Mouse (Mus musculus) liver, postnatal 0 days (tissue): Measurements from ENCODE around the gene Tsr1. TPM values are rescaled to one million over a fixed set of nuclear protein-coding genes. Genes with fewer than 3 reads are reported as not detected.

ENCODE experiments used
- ATAC-seq: fragments of 200-750 bp; cut with Nextera tagmentation; 2 replicates; pipeline ENCODE4 v1.8.0; 2017; ENCODE audit warnings: mild to moderate bottlenecking, moderate library complexity
- DNase-seq: peaks from one replicate; pipeline ENCODE4 v3.0.0-alpha.2; 2016
- H3K27ac ChIP-seq: fragments of 300-500 bp; sonication (generic); 2 replicates; pipeline ENCODE4 v1.5.1; 2014; ENCODE audit warnings: antibody characterized with exemption, moderate library complexity, mild to moderate bottlenecking, low read depth
- H3K27me3 ChIP-seq: fragments of 300-500 bp; sonication (generic); 2 replicates; pipeline ENCODE4 v1.6.1; 2014; ENCODE audit warnings: low read length, control low read depth, mixed read lengths; ENCODE audit not compliant: insufficient read depth
- H3K36me3 ChIP-seq: fragments of 300-500 bp; sonication (generic); replicated peaks from 2 replicates; pipeline ENCODE4 v1.6.1; 2014; ENCODE audit warnings: mild to moderate bottlenecking, control low read depth, low read length, moderate library complexity, mixed read lengths; ENCODE audit not compliant: insufficient read depth
- H3K4me1 ChIP-seq: fragments of 300-500 bp; sonication (generic); 2 replicates; pipeline ENCODE4 v1.6.1; 2014; ENCODE audit warnings: antibody characterized with exemption, mild to moderate bottlenecking, control low read depth; ENCODE audit not compliant: insufficient read depth
- H3K4me2 ChIP-seq: fragments of 300-500 bp; sonication (generic); 2 replicates; pipeline ENCODE4 v1.6.1; 2014; ENCODE audit warnings: low read depth, mild to moderate bottlenecking, low read length, moderate library complexity, mixed read lengths
- H3K4me3 ChIP-seq: fragments of 300-500 bp; sonication (generic); 2 replicates; pipeline ENCODE4 v1.5.1; 2014; ENCODE audit warnings: low read depth, low read length
- H3K9ac ChIP-seq: fragments of 300-500 bp; sonication (generic); replicated peaks from 2 replicates; pipeline ENCODE4 v1.6.1; 2014; ENCODE audit warnings: mild to moderate bottlenecking, moderate library complexity
- H3K9me3 ChIP-seq: fragments of 300-500 bp; sonication (generic); 2 replicates; pipeline ENCODE4 v1.6.1; 2016; ENCODE audit warnings: mild to moderate bottlenecking, control low read depth, low read length, mixed read lengths
- CTCF ChIP-seq: sonication (generic); IDR thresholded peaks from 2 replicates; pipeline ENCODE4 v1.5.1; 2016; ENCODE audit warnings: antibody characterized with exemption, low read depth
- EP300 ChIP-seq: IDR thresholded peaks from 2 replicates; pipeline ENCODE4 v1.6.1; 2016; ENCODE audit warnings: antibody characterized with exemption, low read depth, mild to moderate bottlenecking
- WGBS: fragments of 180-500 bp; shearing (Covaris S2); extraction: QIAGEN DNeasy Blood & Tissue Kit; methylation state at CpG from one replicate; pipeline ENCODE4 v1.1.7; 2014; ENCODE audit not compliant: insufficient replicate concordance; 5-methylcytosine and 5-hydroxymethylcytosine counted together
- polyA plus RNA-seq: library from polyadenylated mRNA; unstranded; fragments of >200 nt; fragmentation: Nextera tagmentation; extraction: Ambion mirVana; gene quantifications from 2 replicates; pipeline ENCODE4 v1.2.1, GENCODE M21; 2015

Tsr1 gene
- 13.4 and 14.7 TPM in 2 replicates for polyA plus RNA-seq

DNA sequence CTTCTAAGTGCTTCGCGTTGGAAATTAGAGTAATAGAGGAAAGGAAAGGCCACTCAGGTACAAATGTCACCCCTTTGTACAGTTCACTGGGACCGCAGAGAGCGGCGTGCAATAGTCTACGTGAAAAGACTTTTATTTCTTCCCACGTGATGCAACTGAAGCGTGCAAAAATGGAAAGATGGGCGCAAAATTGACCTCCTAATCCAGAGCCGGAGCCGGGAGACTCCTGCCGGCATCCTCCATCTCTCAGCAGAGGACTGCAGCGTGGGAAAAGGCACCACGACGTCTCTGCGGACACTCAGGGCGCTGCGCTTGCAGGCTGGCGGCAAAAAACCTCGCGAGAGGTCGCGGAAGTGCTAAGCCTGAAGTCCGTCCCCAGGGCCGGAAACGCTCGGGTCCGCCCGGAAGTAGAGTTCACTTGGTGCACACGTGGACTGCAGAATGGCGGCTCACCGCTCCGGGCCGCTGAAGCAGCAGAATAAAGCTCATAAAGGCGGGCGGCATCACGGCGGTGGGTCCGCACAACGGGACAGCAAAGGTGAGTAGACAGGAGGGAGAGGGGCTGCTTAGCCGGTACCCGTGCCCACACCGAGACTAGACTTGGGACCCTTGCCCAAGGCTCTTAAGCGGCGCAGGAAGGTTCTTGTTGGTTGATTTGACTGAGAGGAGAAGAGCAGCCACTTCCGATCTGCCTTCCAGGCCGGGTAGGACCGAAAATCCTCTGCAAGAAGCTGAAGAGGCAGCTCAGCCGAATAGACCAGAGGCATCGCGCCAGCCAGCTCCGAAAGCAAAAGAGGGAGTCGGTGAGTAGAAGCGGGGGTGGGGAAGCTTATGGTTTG lies at the start of gene Tsr1:
TSS of gene Tsr1 (plus strand) at position 394 of the 839 bp plus-strand sequence.
- H3K27ac ChIP-seq = peak within 1 kb of the TSS; percentile 77
- under 1% methylated on average over 54 of the region's 54 CpGs for WGBS
- DNase-seq (peak; percentile 91), ATAC-seq (peak; percentile 85)
- H3K27me3 ChIP-seq = no peaks in the 10 kb centered on the region
- peak within 1 kb of the TSS; percentile 89 for H3K9ac ChIP-seq
- TF ChIP-seq EP300 = no peak; the same call in 1 of the 2 replicates
- 0 out of 2 replicates have a peak, but pooled peaks have one; percentile 10 for TF ChIP-seq CTCF
- H3K4me2 ChIP-seq = peak within 1 kb of the TSS; percentile 100
- no peaks in the 10 kb centered on the region for H3K9me3 ChIP-seq
- H3K36me3 ChIP-seq = peaks cover 28% of the 10 kb centered on the region
- peak within 1 kb of the TSS; percentile 97 for H3K4me3 ChIP-seq
- peaks cover 5% of the 10 kb centered on the region; the same call in 1 of the 2 replicates for H3K4me1 ChIP-seq

DNA sequence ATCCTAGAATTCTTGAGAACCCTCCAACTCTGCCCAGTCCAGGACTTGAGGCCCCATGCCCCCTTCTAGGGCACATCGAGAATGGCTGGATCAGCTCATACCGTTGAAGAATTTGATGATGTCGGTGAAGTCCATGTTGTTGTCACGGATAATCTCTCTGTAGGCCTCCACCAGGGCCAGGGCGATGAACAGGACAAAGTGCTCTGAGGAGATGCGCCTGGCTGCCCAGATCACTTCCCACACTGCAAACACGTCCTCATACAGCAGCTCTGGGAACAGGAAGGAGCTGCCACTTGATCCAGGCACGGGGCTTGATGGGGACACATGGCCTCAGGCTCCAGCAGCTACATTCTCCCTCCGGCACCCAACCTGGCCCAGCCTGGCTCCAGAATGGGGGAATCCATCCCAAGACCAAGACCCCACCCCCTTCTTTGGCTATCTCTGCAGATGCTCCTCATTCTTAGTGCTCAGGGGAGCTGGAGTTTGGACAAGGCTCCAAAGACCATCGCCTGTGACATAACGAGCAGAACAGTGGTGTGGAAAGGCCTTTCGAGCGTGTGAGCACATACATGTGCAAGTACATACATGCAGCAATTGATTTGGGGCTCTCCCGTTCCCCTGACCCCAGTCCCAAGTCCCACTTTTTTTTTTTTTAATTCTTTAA lies 46.7 kb upstream of the Tsr1 start:
- H3K36me3 ChIP-seq = 0 out of 2 replicates have a peak, but pooled peaks cover 2% of the 10 kb centered on the region
- H3K27me3 ChIP-seq = no peaks in the 10 kb centered on the region
- TF ChIP-seq CTCF (no peak), EP300 (no peak)
- H3K4me2 ChIP-seq = no peak overlapping the region
- no peak overlapping the region for H3K27ac ChIP-seq
- ATAC-seq (no peak), DNase-seq (no peak)
- H3K4me3 ChIP-seq = no peak overlapping the region
- peaks cover 8% of the 10 kb centered on the region for H3K4me1 ChIP-seq
- no peaks in the 10 kb centered on the region for H3K9me3 ChIP-seq
- H3K9ac ChIP-seq = no peak overlapping the region
- 86% methylated on average over 14 of the region's 14 CpGs for WGBS

DNA sequence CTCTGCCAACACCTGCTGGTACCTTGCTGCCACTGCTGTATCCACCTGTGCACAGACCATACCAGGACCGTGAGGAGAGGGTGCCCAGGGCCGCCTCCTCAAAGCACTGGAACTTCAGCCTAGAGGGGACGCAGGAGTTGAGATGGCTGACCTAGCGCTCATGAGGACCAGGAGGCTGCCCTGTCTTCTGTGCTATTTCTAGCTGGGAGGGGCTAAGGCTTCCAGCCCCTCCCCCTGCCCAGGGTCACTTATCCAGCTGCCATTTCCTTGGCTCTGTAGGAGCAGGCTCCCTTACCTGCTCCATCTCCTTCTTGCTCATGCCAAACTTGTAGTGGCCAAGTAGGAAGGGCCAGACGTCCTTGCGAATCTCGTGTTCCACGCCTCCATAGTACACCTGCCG lies 40.1 kb upstream of the Tsr1 start:
- no peaks in the 10 kb centered on the region for H3K9me3 ChIP-seq
- 86% methylated on average over 9 of the region's 9 CpGs for WGBS
- no peak overlapping the region for H3K4me2 ChIP-seq
- no peak overlapping the region for H3K27ac ChIP-seq
- DNase-seq (no peak), ATAC-seq (no peak)
- TF ChIP-seq EP300 = no peak
- no peak for TF ChIP-seq CTCF
- no peaks in the 10 kb centered on the region for H3K27me3 ChIP-seq
- no peak overlapping the region for H3K4me3 ChIP-seq
- H3K36me3 ChIP-seq = no peaks in the 10 kb centered on the region
- H3K9ac ChIP-seq = no peak overlapping the region
- no peaks in the 10 kb centered on the region for H3K4me1 ChIP-seq

- no peak overlapping the region for H3K27ac ChIP-seq
- no peak for DNase-seq
- H3K4me3 ChIP-seq = no peak overlapping the region
- TF ChIP-seq EP300 (no peak), CTCF (no peak)
- no peaks in the 10 kb centered on the region; the same call in 1 of the 2 replicates for H3K36me3 ChIP-seq
- no peaks in the 10 kb centered on the region for H3K9me3 ChIP-seq
- ATAC-seq = no peak
- H3K4me2 ChIP-seq = no peak overlapping the region
- no peak overlapping the region for H3K9ac ChIP-seq
- no peaks in the 10 kb centered on the region for H3K27me3 ChIP-seq
- no peaks in the 10 kb centered on the region for H3K4me1 ChIP-seq
- WGBS = 75% methylated on average over 5 of the region's 5 CpGs
Measured at GRCm38 (mm10) chr11:74862129-74862528, 35.7 kb upstream of the Tsr1 start.

DNA sequence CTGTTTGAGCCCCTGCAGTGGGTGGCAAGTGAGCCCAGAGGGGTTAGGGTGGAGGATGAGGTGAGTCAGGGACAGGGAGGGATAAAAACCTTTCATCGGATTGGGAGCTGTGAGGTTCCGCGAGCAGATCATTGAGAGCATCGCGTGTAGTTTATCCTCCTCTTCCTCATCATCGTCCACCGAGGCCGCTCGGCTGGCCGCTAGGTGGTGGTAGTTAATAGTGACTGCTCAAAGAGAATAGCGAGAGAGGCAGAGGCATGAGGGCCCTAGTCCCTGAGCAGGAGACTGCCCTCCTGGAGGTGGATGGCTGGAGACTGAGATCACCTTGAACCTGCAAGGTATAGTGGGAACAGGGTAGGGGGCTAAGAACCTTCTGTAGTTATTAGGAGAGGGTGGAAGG lies 34.4 kb upstream of the Tsr1 start:
- Histone ChIP-seq H3K9me3 (no peaks in the 10 kb centered on the region), H3K4me2 (no peak overlapping the region), H3K27me3 (no peaks in the 10 kb centered on the region), H3K4me1 (no peaks in the 10 kb centered on the region), H3K36me3 (peaks cover 3% of the 10 kb centered on the region; the same call in 1 of the 2 replicates), H3K27ac (no peak overlapping the region), H3K9ac (no peak overlapping the region), H3K4me3 (no peak overlapping the region)
- DNase-seq (no peak), ATAC-seq (no peak)
- TF ChIP-seq EP300 (no peak), CTCF (peak; percentile 63)
- 47% methylated on average over 11 of the region's 11 CpGs for WGBS

- DNase-seq = no peak
- Histone ChIP-seq H3K36me3 (peaks cover 3% of the 10 kb centered on the region; the same call in 1 of the 2 replicates), H3K4me1 (no peaks in the 10 kb centered on the region), H3K27me3 (no peaks in the 10 kb centered on the region), H3K4me3 (no peak overlapping the region), H3K9me3 (no peaks in the 10 kb centered on the region), H3K27ac (no peak overlapping the region), H3K9ac (no peak overlapping the region), H3K4me2 (no peak overlapping the region)
- ATAC-seq = no peak
- WGBS = 88% methylated on average over 9 of the region's 9 CpGs
- TF ChIP-seq CTCF = no peak
- no peak for TF ChIP-seq EP300
Measured at GRCm38 (mm10) chr11:74864421-74864820, 33.5 kb upstream of the Tsr1 start.
